Mouse (Mus musculus) left cerebral cortex, postnatal 25 days (tissue): ENCODE data around the gene Cmtm2a. TPM values are rescaled to one million over a fixed set of nuclear protein-coding genes. Genes with fewer than 3 reads are reported as not detected.
"Not testable (repeated sequence)": the region's sequence is repeated elsewhere in the genome, so short reads cannot be mapped to it uniquely, and the experiment has no call there.

Experiments
- DNase-seq, 2 experiments: peaks; one replicate each; pipeline ENCODE4 v3.0.0; 2022; ENCODE audit warnings: low spot score in 2 of 2, mixed read lengths in 1 of 2
- intact Hi-C: fragments of 180-260 bp; cut with DNase I; formaldehyde crosslinking; loops from one replicate; pipeline ENCODE4 v1.15.1; 2025
- total RNA-seq, 2 experiments: library from RNA; stranded (reverse); gene quantifications; 2 replicates each; pipeline ENCODE4 v1.2.3; 2021

Gene Cmtm2a
- total RNA-seq = not detected

GRCm38 (mm10) chr8:104293081-104293480 is at the start of gene Cmtm2a:
Gene Cmtm2a (minus strand): TSS chr8:104293181.
- DNase-seq, intact Hi-C loops: not testable (repeated sequence)

- no peak for DNase-seq
- intact Hi-C loops = loop anchor here (5.0 kb wide), 1 partner anchor 165 kb away; the partner anchor contains the start of gene Terb1
Observed at GRCm38 (mm10) chr8:104342426-104342825, 49.4 kb upstream of the Cmtm2a start.

GRCm38 (mm10) chr8:104341678-104342077 is 48.7 kb upstream of the Cmtm2a start:
- intact Hi-C loops = loop anchor here (2.0 to 5.0 kb wide), 3 partner anchors 29 to 166 kb away; partner anchors contain the start of genes Terb1 and Tk2
- no peak for DNase-seq

- DNase-seq = peak in 1 of 2 experiments; percentile 21
- intact Hi-C loops = loop anchor here (2.0 to 5.0 kb wide), 3 partner anchors 28 to 166 kb away; partner anchors contain the start of genes Terb1 and Tk2
Observed at GRCm38 (mm10) chr8:104341106-104341561, 48.2 kb upstream of the Cmtm2a start.

GRCm38 (mm10) chr8:104340233-104341105 is 47.5 kb upstream of the Cmtm2a start:
- DNase-seq = peak; percentile 57 to 62
- intact Hi-C loops = loop anchor here (2.0 to 5.0 kb wide), 3 partner anchors 28 to 167 kb away; partner anchors contain the start of genes Terb1 and Tk2

GRCm38 (mm10) chr8:104339983-104340232 is 46.9 kb upstream of the Cmtm2a start:
- no peak for DNase-seq
- intact Hi-C loops = loop anchor here (2.0 to 5.0 kb wide), 3 partner anchors 27 to 167 kb away; partner anchors contain the start of genes Terb1 and Tk2

- peak in 1 of 2 experiments; percentile 27 for DNase-seq
- intact Hi-C loops = no loop called here
Observed at GRCm38 (mm10) chr8:104339229-104339982, 46.4 kb upstream of the Cmtm2a start, which contains the start of gene Cmtm3. Gene Cmtm3 (plus strand): TSS chr8:104339410.

- no peak for DNase-seq
- intact Hi-C loops = no loop called here
Observed at GRCm38 (mm10) chr8:104337890-104338289, 44.9 kb upstream of the Cmtm2a start.

GRCm38 (mm10) chr8:104336806-104337205 is 43.8 kb upstream of the Cmtm2a start:
- no peak for DNase-seq
- intact Hi-C loops = no loop called here

- intact Hi-C loops = no loop called here
- DNase-seq = no peak
Observed at GRCm38 (mm10) chr8:104334196-104334595, 41.2 kb upstream of the Cmtm2a start.

GRCm38 (mm10) chr8:104333786-104334185 is 40.8 kb upstream of the Cmtm2a start:
- intact Hi-C loops = no loop called here
- no peak for DNase-seq

- no peak for DNase-seq
- intact Hi-C loops = no loop called here
Observed at GRCm38 (mm10) chr8:104332665-104333631, 40.0 kb upstream of the Cmtm2a start.

GRCm38 (mm10) chr8:104321930-104322329 is 28.9 kb upstream of the Cmtm2a start, which contains the start of gene Cmtm2b:
Gene Cmtm2b (plus strand): TSS chr8:104322230.
- DNase-seq, intact Hi-C loops: not testable (repeated sequence)

- intact Hi-C loops = not testable (repeated sequence)
Observed at GRCm38 (mm10) chr8:104321267-104321666, 28.3 kb upstream of the Cmtm2a start, which contains the start of gene Gm11020. Gene Gm11020 (plus strand): TSS chr8:104321567.

GRCm38 (mm10) chr8:104313311-104313710 is 20.3 kb upstream of the Cmtm2a start:
- intact Hi-C loops = loop anchor here (2.0 kb wide), 1 partner anchor 27 kb away; no protein-coding TSS in a partner anchor
- DNase-seq = peak in 1 of 2 experiments; percentile 7

More at GRCm38 (mm10) chr8:104321267-104321666, 28.3 kb upstream of the Cmtm2a start, which contains the start of gene Gm11020:
- not testable (repeated sequence) for DNase-seq

GRCm38 (mm10) chr8:104312023-104312422 is 19.0 kb upstream of the Cmtm2a start:
- intact Hi-C loops = loop anchor here (2.0 kb wide), 1 partner anchor 29 kb away; no protein-coding TSS in a partner anchor
- DNase-seq = peak in 1 of 2 experiments; percentile 31

GRCm38 (mm10) chr8:104309441-104310155 is 16.6 kb upstream of the Cmtm2a start, which contains the start of the genes Gm45711 and Cmtm1:
Gene Gm45711 (minus strand): TSS chr8:104310081.
Gene Cmtm1 (minus strand): TSS chr8:104310145.
- DNase-seq = peak; percentile 3 to 18
- intact Hi-C loops = not testable (repeated sequence)

- intact Hi-C loops, DNase-seq: not testable (repeated sequence)
Observed at GRCm38 (mm10) chr8:104308341-104308740, 15.4 kb upstream of the Cmtm2a start.
